Mouse (Mus musculus) MEL (cell line): Measurements from ENCODE around the gene Zfp408. TPM values are rescaled to one million over a fixed set of nuclear protein-coding genes. Genes with fewer than 3 reads are reported as not detected.

Experiments used
- DNase-seq: peaks from one replicate; pipeline ENCODE4 v3.0.0; 2011; ENCODE audit warnings: low read depth, low spot score
- H3K27ac ChIP-seq: 2 replicates; pipeline ENCODE4 v1.5.1; 2012; ENCODE audit warnings: low read depth, mild to moderate bottlenecking, control low read depth, low read length, moderate library complexity; ENCODE audit not compliant: control insufficient read depth
- H3K27me3 ChIP-seq, 2 experiments: fragments of 150-350 bp in 1 of 2; sonication (generic) in 1 of 2; 2 replicates each; pipeline ENCODE4 v1.6.1; 2012; ENCODE audit warnings: low read length in 2 of 2, mild to moderate bottlenecking in 2 of 2, improper control_type of control experiment in 1 of 2, moderate library complexity in 1 of 2; ENCODE audit not compliant: insufficient read depth in 2 of 2, control insufficient read depth in 1 of 2
- H3K36me3 ChIP-seq, 2 experiments: 2 replicates each; pipeline ENCODE4 v1.6.1; 2012 to 2014; ENCODE audit warnings: low read length in 2 of 2, improper control_type of control experiment in 1 of 2, inconsistent platforms in 1 of 2, mild to moderate bottlenecking in 1 of 2; ENCODE audit not compliant: insufficient read depth in 2 of 2, control insufficient read depth in 1 of 2
- H3K4me1 ChIP-seq, 2 experiments: fragments of 150-350 bp in 1 of 2; sonication (generic) in 1 of 2; 2 replicates each; pipeline ENCODE4 v1.6.1; 2012; ENCODE audit warnings: low read length in 2 of 2, improper control_type of control experiment in 1 of 2, mild to moderate bottlenecking in 1 of 2; ENCODE audit not compliant: insufficient read depth in 2 of 2, control insufficient read depth in 1 of 2
- H3K4me3 ChIP-seq, 2 experiments: fragments of 150-350 bp in 1 of 2; sonication (generic) in 1 of 2; 2 replicates each; pipeline ENCODE4 v1.5.1; 2012; ENCODE audit warnings: low read depth in 2 of 2, low read length in 2 of 2, mild to moderate bottlenecking in 2 of 2, moderate library complexity in 2 of 2, control low read depth in 1 of 2, improper control_type of control experiment in 1 of 2; ENCODE audit not compliant: control insufficient read depth in 1 of 2, insufficient read depth in 1 of 2
- H3K79me2 ChIP-seq: 2 replicates; pipeline ENCODE4 v1.6.1; 2012; ENCODE audit warnings: mild to moderate bottlenecking, low read length, moderate library complexity; ENCODE audit not compliant: control insufficient read depth, poor library complexity, insufficient read depth
- H3K9ac ChIP-seq: 2 replicates; pipeline ENCODE4 v1.6.1; 2012; ENCODE audit warnings: low read depth, mild to moderate bottlenecking, control low read depth, low read length, moderate library complexity; ENCODE audit not compliant: control insufficient read depth, poor library complexity, severe bottlenecking
- H3K9me3 ChIP-seq: fragments of 150-350 bp; sonication (generic); replicated peaks from 2 replicates; pipeline ENCODE4 v1.6.1; 2012; ENCODE audit warnings: mild to moderate bottlenecking, low read length, improper control_type of control experiment, moderate library complexity; ENCODE audit not compliant: insufficient read depth
- BHLHE40 ChIP-seq: IDR thresholded peaks from 2 replicates; pipeline ENCODE4 v1.6.1; 2012; ENCODE audit warnings: low read depth, mild to moderate bottlenecking, inconsistent platforms, low read length, improper control_type of control experiment, borderline replicate concordance
- CTCF ChIP-seq, 3 experiments: IDR thresholded peaks in 2 of 3; conservative IDR thresholded peaks in 1 of 3; 2 replicates each; pipeline ENCODE4 v1.5.1; 2011 to 2012; ENCODE audit warnings: low read length in 3 of 3, low read depth in 2 of 3, mild to moderate bottlenecking in 2 of 3, improper control_type of control experiment in 1 of 3, inconsistent platforms in 1 of 3, mixed read lengths in 1 of 3, moderate library complexity in 1 of 3; ENCODE audit not compliant: control insufficient read depth in 1 of 3, insufficient read depth in 1 of 3, poor library complexity in 1 of 3, severe bottlenecking in 1 of 3
- E2F4 ChIP-seq: IDR thresholded peaks from 2 replicates; pipeline ENCODE4 v1.6.1; 2011; ENCODE audit warnings: low read depth, low read length, improper control_type of control experiment, borderline replicate concordance
- ELF1 ChIP-seq: IDR thresholded peaks from 2 replicates; pipeline ENCODE4 v1.6.1; 2014; ENCODE audit warnings: low read depth, mild to moderate bottlenecking, inconsistent platforms, low read length, improper control_type of control experiment, moderate library complexity
- ETS1 ChIP-seq: IDR thresholded peaks from 2 replicates; pipeline ENCODE4 v1.6.1; 2012; ENCODE audit warnings: low read depth, mild to moderate bottlenecking, inconsistent platforms, low read length, improper control_type of control experiment, moderate library complexity
- JUND ChIP-seq: IDR thresholded peaks from 2 replicates; pipeline ENCODE4 v1.6.1; 2011; ENCODE audit warnings: low read depth, mild to moderate bottlenecking, improper control_type of control experiment, low read length
- KAT2A ChIP-seq: conservative IDR thresholded peaks from 2 replicates; pipeline ENCODE4 v1.6.1; 2012; ENCODE audit warnings: low read depth, low read length, improper control_type of control experiment, inconsistent platforms
- MAFK ChIP-seq: IDR thresholded peaks from 2 replicates; pipeline ENCODE4 v1.6.1; 2011; ENCODE audit warnings: low read depth, mild to moderate bottlenecking, low read length, improper control_type of control experiment, borderline replicate concordance
- MAZ ChIP-seq: IDR thresholded peaks from 2 replicates; pipeline ENCODE4 v1.6.1; 2012; ENCODE audit warnings: low read depth, mild to moderate bottlenecking, inconsistent platforms, low read length, improper control_type of control experiment
- MEF2A ChIP-seq: IDR thresholded peaks from 2 replicates; pipeline ENCODE4 v1.6.1; 2014; ENCODE audit warnings: low read depth, mild to moderate bottlenecking, inconsistent platforms, low read length, improper control_type of control experiment; ENCODE audit not compliant: poor library complexity, insufficient replicate concordance, severe bottlenecking; ENCODE audit errors: extremely low read depth
- MYC ChIP-seq: IDR thresholded peaks from 2 replicates; pipeline ENCODE4 v1.6.1; 2011; ENCODE audit warnings: low read depth, mild to moderate bottlenecking, low read length, improper control_type of control experiment, moderate library complexity
- NELFE ChIP-seq: IDR thresholded peaks from 2 replicates; pipeline ENCODE4 v1.6.1; 2011; ENCODE audit warnings: low read depth, low read length, improper control_type of control experiment
- NRF1 ChIP-seq: IDR thresholded peaks from 2 replicates; pipeline ENCODE4 v1.6.1; 2014; ENCODE audit warnings: low read depth, mild to moderate bottlenecking, inconsistent platforms, low read length, improper control_type of control experiment, moderate library complexity; ENCODE audit not compliant: poor library complexity, insufficient read depth, severe bottlenecking
- POLR2AphosphoS5 ChIP-seq: IDR thresholded peaks from 2 replicates; pipeline ENCODE4 v1.6.1; 2012; ENCODE audit warnings: low read depth, borderline replicate concordance, mild to moderate bottlenecking, inconsistent platforms, low read length, moderate library complexity, mixed read lengths
- RAD21 ChIP-seq: IDR thresholded peaks from 2 replicates; pipeline ENCODE4 v1.6.1; 2011; ENCODE audit warnings: mild to moderate bottlenecking, low read depth, low read length, improper control_type of control experiment
- SIN3A ChIP-seq: IDR thresholded peaks from 2 replicates; pipeline ENCODE4 v1.6.1; 2012; ENCODE audit warnings: low read length, improper control_type of control experiment, inconsistent platforms
- SMC3 ChIP-seq: IDR thresholded peaks from 2 replicates; pipeline ENCODE4 v1.6.1; 2011; ENCODE audit warnings: low read depth, low read length, improper control_type of control experiment
- USF2 ChIP-seq, 2 experiments: IDR thresholded peaks; 2 replicates each; pipeline ENCODE4 v1.6.1; 2011 to 2012; ENCODE audit warnings: improper control_type of control experiment in 2 of 2, low read length in 2 of 2, borderline replicate concordance in 1 of 2, inconsistent platforms in 1 of 2, low read depth in 1 of 2, mild to moderate bottlenecking in 1 of 2; ENCODE audit not compliant: insufficient read depth in 1 of 2
- ZKSCAN1 ChIP-seq: IDR thresholded peaks from 2 replicates; pipeline ENCODE4 v1.6.1; 2012; ENCODE audit warnings: low read depth, mild to moderate bottlenecking, inconsistent platforms, low read length, improper control_type of control experiment, moderate library complexity
- ZNF384 ChIP-seq: IDR thresholded peaks from 2 replicates; pipeline ENCODE4 v1.6.1; 2012; ENCODE audit warnings: low read depth, mild to moderate bottlenecking, inconsistent platforms, low read length, improper control_type of control experiment
- polyA plus RNA-seq, 2 experiments: library from polyadenylated mRNA; stranded (reverse) in 1 of 2; unstranded in 1 of 2; fragments of >175 nt in 1 of 2; fragments of >200 nt in 1 of 2; gene quantifications; 2 replicates each; pipeline versions ENCODE4 v1.2.1 to v1.2.4; 2012; ENCODE audit warnings: low replicate concordance in 2 of 2, low read depth in 1 of 2; ENCODE audit not compliant: insufficient read length in 2 of 2, insufficient read depth in 1 of 2, missing spikeins in 1 of 2
- total RNA-seq: library from RNA; depleted of rRNA; stranded (reverse); fragments of 300-350 nt; gene quantifications from 2 replicates; pipeline ENCODE4 v1.2.3, GENCODE M21; 2012

Gene Zfp408
- total and polyA plus RNA-seq, 3 experiments, result 10.4 to 16.4 TPM; not detected in 1

DNA sequence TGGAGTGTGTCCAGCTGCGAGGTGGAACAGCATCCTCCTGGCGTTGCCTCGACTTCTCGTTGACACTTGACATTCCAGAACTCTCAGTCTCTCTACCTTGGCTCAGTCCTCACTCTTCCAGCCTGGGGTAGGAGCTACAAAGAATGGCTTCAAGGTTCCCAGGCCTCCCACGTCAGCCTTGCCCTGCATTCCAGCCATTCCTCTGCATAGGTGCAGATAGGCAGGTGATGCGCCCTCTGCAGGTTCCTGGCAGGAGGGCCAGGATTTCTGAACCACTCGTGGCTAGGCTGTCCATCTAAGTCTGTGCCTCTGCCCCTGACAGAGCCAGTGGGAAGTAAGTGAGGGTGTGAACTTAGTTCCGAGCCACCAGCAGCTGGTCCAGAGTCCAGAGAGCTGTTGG is 7.2 kb upstream of the Zfp408 start:
- Histone ChIP-seq H3K36me3 (no peaks in the 10 kb centered on the region; a peak in 2 of 4 replicates), H3K27ac (no peak overlapping the region), H3K4me3 (no peak overlapping the region), H3K4me1 (no peaks in the 10 kb centered on the region; a peak in 1 of 4 replicates), H3K79me2 (peaks cover 4% of the 10 kb centered on the region; the same call in 1 of the 2 replicates), H3K9me3 (no peaks in the 10 kb centered on the region), H3K27me3 (no peaks in the 10 kb centered on the region), H3K9ac (no peak overlapping the region)
- no peak for TF ChIP-seq BHLHE40
- no peak for TF ChIP-seq MAZ
- TF ChIP-seq ETS1, result no peak
- TF ChIP-seq JUND, result no peak
- TF ChIP-seq KAT2A, result no peak
- peak; percentile 10; the same call in 1 of the 2 replicates for TF ChIP-seq SMC3
- no peak for TF ChIP-seq ZNF384
- no peak for TF ChIP-seq ELF1
- TF ChIP-seq SIN3A, result no peak
- TF ChIP-seq ZKSCAN1, result no peak
- TF ChIP-seq CTCF (IDR thresholded peaks at IDR 0.05 in 2 of 3, conservative IDR thresholded peaks at IDR 0.05 in 1 of 3; ENCODE audit: control insufficient read depth in 1 of 3, insufficient read depth in 1 of 3, low read depth in 2 of 3, low read length in 3 of 3, poor library complexity in 1 of 3, severe bottlenecking in 1 of 3), result peak; percentile 23 to 50 (median 35); a peak in 5 of 6 replicates
- TF ChIP-seq USF2 (IDR thresholded peaks at IDR 0.05; ENCODE audit: borderline replicate concordance in 1 of 2, insufficient read depth in 1 of 2, low read depth in 1 of 2, low read length in 2 of 2), result no peak
- DNase-seq, result no peak

DNA sequence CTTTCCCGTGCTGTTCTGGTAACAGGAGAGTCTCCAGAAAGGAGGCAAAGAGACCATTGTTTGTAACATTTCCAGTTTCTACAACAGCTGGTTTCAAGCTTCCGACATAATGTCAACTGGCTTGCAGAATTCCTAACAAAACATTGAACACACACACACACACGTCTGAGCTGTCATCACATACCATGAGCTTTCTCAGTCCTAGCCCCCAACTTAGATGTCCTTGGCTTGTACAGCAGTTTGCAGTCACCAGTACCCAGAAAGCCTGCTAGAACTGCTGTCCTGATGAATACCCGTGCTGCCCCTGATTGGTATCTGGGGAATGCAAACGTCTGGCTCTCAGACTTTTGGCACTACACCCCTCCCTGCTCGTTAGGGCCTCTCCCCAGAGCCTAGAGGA is 6.2 kb upstream of the Zfp408 start:
- Histone ChIP-seq H3K27me3 (no peaks in the 10 kb centered on the region), H3K79me2 (peaks cover 7% of the 10 kb centered on the region), H3K9ac (no peak overlapping the region), H3K9me3 (no peaks in the 10 kb centered on the region), H3K27ac (no peak overlapping the region), H3K36me3 (no peaks in the 10 kb centered on the region; a peak in 3 of 4 replicates), H3K4me3 (no peak overlapping the region), H3K4me1 (peaks cover 0 to 3% of the 10 kb centered on the region in 2 experiments; a peak in 2 of 4 replicates)
- TF ChIP-seq NELFE, result no peak
- no peak for TF ChIP-seq ZKSCAN1
- no peak for TF ChIP-seq NRF1
- TF ChIP-seq MEF2A, result no peak
- no peak for TF ChIP-seq MYC
- TF ChIP-seq E2F4, result no peak
- TF ChIP-seq POLR2AphosphoS5, result no peak
- TF ChIP-seq RAD21, result no peak
- TF ChIP-seq KAT2A, result no peak
- no peak for TF ChIP-seq MAFK
- TF ChIP-seq JUND, result no peak
- DNase-seq, result no peak
